Mouse (Mus musculus): Measurements from ENCODE around the gene Slc43a1.

GRCm38 (mm10) chr2:84806546-84806945, 32.1 kb upstream of the Slc43a1 start:
- TF ChIP-seq CTCF (IDR thresholded peaks at IDR 0.05; ENCODE audit: low read depth, low read length) (no peak), POLR2A (IDR thresholded peaks at IDR 0.05; ENCODE audit: extremely low read depth, insufficient read depth, low read length) (no peak)
